Mouse (Mus musculus) gonadal fat pad, adult 2 months (tissue): ENCODE results near the gene Ifna15. TPM values are rescaled to one million over a fixed set of nuclear protein-coding genes. Genes with fewer than 3 reads are reported as not detected.
"Not testable (repeated sequence)": the region's sequence is repeated elsewhere in the genome, so short reads cannot be mapped to it uniquely, and the experiment has no call there.

Experiments used
- DNase-seq: peaks from one replicate; pipeline ENCODE4 v3.0.0-alpha.2; 2012; ENCODE audit warnings: low read depth
- polyA plus RNA-seq: library from polyadenylated mRNA; depleted of rRNA; stranded (reverse); fragments of >200 nt; gene quantifications from 2 replicates; pipeline ENCODE4 v1.2.3, GENCODE M21; 2012; rRNA removed

Ifna15 gene
- polyA plus RNA-seq = not detected in 2 replicates

DNA sequence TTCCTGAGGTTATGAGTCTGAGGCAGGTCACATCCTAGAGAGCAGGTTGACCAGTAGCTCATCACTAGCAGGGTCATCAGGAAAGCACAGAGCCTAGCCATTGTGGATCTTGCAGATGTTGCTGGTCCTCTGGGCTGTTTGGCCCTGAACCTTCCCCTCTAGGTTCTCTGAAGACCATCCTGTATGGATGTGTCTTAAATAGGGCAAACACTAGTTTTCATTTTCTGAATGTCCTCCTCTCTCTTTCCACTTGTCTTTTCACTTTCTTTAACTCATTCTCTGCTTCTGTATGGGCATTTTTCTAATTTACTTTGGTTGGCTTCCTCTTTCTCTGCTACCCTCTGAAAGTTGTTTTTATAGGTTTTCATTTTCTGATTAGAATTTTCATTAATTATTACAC, at the start of gene Ifna15:
TSS of gene Ifna15 (minus strand) at position 101 of the 400 bp plus-strand sequence.
- DNase-seq = not testable (repeated sequence)

GRCm38 (mm10) chr4:88603276-88603675, 45.2 kb upstream of the Ifna15 start, which contains the start of gene Ifna12:
TSS of gene Ifna12 (minus strand) at chr4:88603376.
- no peak for DNase-seq

- DNase-seq = no peak
These were observed 34.2 kb upstream of the Ifna15 start, which contains the start of gene Ifna9 for GRCm38 (mm10) chr4:88592285-88592684. TSS of gene Ifna9 (minus strand) at chr4:88592385.

GRCm38 (mm10) chr4:88571698-88572097, 13.7 kb upstream of the Ifna15 start, which contains the start of gene Ifna14:
TSS of gene Ifna14 (minus strand) at chr4:88571798.
- DNase-seq = no peak

GRCm38 (mm10) chr4:88561791-88562190, 3.7 kb upstream of the Ifna15 start:
- DNase-seq = no peak

- no peak for DNase-seq
These were observed 7.7 kb downstream of the Ifna15 start for GRCm38 (mm10) chr4:88550161-88550945.

DNA sequence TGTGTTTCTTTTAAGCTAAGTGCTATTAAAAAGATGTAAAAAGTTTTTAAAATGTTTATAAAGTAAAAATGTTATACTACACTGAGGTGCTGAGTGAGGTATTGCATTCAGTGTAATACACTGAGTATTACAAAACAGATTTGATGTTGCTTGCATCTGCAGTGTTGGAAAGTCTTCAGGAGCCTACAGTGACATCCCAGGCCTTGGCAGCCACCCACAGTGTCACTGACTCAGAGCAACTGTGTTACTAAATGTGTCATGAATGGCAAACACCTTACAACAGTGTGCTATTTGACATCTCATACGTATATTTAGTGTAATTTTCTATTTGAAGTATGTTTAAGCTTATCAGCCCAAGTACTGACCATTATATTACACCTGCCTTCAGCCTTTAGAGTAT, 10.1 kb downstream of the Ifna15 start:
- DNase-seq = no peak

DNA sequence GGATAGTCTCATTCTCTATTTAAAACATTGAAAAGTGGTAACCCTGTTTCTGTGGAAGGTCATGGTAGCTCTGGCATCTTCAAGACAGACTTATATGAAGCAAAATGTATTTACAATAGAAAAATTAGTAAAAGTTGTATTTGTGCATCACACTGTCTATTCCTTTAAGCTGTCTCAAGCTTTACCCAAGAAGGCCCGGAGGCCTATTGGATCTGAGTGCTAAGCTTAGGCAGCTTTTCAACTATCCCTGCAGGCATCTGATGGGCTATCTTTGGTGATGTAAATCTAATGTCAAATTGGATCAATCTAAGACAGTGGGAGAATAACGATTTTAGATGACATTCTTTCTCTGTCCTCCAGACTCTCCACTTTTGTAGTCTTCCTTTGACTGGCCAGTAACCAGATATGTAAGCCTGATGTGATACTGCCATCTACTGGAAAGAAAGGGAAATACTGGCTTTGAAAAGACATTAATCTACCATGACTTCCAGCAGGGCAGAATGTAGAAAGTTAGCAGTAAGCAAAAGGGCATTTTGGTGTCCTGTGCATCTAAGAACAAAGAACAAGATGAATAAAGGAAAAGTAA, 14.3 kb downstream of the Ifna15 start:
- DNase-seq = peak; percentile 26

- peak; percentile 99 for DNase-seq
These were observed 20.7 kb downstream of the Ifna15 start for GRCm38 (mm10) chr4:88537328-88537727.

DNA sequence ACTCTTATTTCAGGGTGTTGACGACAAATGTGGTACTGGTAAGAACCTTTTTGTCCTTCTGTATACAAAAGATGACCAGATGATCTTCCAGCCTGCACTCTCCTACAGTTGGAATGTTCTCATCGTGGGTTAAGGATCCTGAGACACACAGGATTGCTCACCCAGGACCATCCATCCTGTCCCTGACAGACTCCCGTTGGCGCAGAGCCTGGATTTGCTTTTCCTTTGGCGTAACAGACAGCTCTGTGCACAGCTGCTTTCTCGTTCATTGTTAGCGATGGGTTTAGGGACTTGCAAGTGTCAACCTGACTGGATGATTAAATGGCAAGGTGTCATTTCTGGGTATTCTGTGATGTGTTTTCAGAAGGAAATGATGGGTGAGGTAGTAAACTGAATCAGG, 21.4 kb downstream of the Ifna15 start:
- peak; percentile 23 for DNase-seq

DNA sequence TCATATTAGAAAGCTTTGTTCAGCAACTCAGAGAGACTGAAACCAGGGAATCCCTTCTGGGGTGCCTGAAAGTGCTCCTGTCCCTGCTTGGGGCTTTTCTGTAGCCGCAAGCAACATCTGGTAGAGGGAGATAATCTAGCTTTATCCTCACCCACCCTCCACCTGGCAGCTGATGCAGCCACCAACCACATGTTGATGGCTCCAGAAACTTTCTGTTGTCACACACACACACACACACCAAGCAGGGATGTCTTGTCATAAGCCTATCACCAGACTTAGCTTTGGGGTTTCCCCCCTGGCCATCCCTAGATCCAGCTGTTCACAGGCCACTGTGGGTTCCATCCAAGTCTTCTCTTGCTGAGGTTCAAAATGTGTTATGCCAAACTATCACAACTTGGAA, 22.3 kb downstream of the Ifna15 start:
- no peak for DNase-seq

DNA sequence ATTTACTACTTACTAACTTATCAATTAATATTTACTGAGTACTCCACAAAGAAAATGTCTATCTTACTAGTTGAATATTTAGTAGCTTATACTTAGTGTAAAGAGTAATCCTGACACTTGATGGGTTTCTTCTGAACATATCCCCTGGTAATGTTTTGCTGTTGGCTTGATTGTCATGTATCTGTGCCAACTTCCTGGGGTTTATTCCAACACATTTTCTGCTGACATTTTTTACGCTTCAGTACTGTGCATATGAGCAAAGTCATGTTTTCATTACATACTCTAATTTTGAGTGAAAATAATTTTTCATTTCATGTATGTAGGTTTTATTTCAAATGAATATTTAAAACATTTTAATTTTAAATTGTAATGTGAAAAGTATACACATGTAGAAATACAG, 23.1 kb downstream of the Ifna15 start:
- DNase-seq = no peak

GRCm38 (mm10) chr4:88533499-88533898, 24.5 kb downstream of the Ifna15 start:
- no peak for DNase-seq

- no peak for DNase-seq
These were observed 27.2 kb downstream of the Ifna15 start for GRCm38 (mm10) chr4:88530892-88531291.

DNA sequence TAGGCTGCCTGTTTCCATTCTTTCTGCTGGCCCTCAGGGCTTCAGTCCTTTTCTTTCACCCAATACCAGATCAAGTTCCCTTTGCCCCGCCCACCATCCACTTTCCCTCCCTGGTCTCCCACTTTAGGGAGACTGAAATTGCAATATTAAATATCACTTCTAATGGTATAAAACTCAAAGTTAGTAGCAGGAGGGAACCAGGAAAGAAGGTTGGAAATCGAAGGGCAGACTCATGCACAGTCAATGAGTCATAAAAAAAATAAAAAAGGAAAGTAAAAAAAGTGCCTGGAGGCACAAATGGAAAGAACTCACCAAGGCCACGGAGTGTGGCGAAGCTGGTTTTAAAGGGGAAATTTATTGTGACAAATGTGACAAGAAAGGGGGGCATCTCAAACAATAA, 27.8 kb downstream of the Ifna15 start:
- no peak for DNase-seq

- DNase-seq = no peak
These were observed 31.5 kb downstream of the Ifna15 start for GRCm38 (mm10) chr4:88526379-88527049.

GRCm38 (mm10) chr4:88525393-88525792, 32.7 kb downstream of the Ifna15 start:
- DNase-seq = no peak

DNA sequence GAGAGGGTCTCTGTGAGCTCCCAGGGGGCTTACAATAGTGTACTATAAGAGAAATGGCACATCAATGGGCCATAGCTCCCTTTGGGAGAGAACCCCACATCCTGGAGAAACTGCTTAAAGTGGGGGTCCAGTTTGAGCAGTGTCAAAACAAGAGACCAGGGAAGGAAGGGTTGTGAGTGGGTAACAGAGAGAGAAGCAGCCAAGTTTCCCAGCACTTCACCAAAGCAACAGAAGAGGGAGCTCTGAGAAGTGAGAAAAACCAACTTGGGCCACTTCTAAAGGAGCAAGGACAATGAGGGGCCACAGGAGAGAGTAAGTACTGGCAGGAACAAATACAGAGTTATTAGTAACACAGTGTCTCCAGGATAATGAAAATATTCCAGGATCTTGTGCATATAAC, 34.8 kb downstream of the Ifna15 start:
- no peak for DNase-seq

DNA sequence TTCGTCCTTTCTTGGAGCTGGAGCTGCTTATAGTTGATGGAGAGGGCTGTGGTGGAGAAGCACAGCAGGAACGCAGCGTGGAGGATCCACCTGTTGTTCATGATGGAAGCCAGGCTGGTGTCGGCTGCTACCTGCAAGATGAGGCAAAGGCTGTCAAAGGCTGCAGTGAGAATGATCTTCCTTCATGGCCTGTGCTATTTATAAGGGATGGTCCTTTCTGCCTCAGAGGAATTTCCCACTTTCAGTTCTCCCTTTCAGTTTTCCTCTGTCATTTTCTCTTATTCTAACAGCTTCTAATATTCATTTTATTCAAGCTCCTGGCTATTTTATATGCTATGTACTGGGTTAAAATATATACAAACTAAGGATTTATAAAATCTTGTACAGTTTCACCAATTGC, 35.4 kb downstream of the Ifna15 start, which contains the start of gene Ifnb1:
TSS of gene Ifnb1 (minus strand) at position 101 of the 400 bp plus-strand sequence.
- no peak for DNase-seq

- no peak for DNase-seq
These were observed 40.1 kb downstream of the Ifna15 start for GRCm38 (mm10) chr4:88517957-88518356.

- no peak for DNase-seq
These were observed 42.3 kb downstream of the Ifna15 start for GRCm38 (mm10) chr4:88515711-88516211.

GRCm38 (mm10) chr4:88515250-88515649, 42.8 kb downstream of the Ifna15 start:
- DNase-seq = no peak
